Mouse (Mus musculus): Measurements from ENCODE around the gene Olfr418. TPM values are rescaled to one million over a fixed set of nuclear protein-coding genes. Genes with fewer than 3 reads are reported as not detected.

Gene Olfr418
- total RNA-seq (2023): not detected

GRCm38 (mm10) chr1:173265701-173266100 lies at the start of gene Olfr418:
Olfr418 (plus strand) TSS chr1:173266001.

GRCm38 (mm10) chr1:173227081-173227480 lies 38.7 kb upstream of the Olfr418 start, which contains the start of gene Fcer1a:
Fcer1a (minus strand) TSS chr1:173227214.

GRCm38 (mm10) chr1:173277677-173278076 lies 11.9 kb downstream of the Olfr418 start, which contains the start of gene Mptx2:
Mptx2 (minus strand) TSS chr1:173277777.

Other genes with a start within 250 kb of the Olfr418 start
- not detected for gene Olfr1408, start 128.6 kb upstream of the Olfr418 start, total RNA-seq (2023)
- gene Olfr1406, start 75.4 kb upstream of the Olfr418 start, total RNA-seq (2023): not detected
- gene Olfr218, start 68.2 kb upstream of the Olfr418 start, total RNA-seq (2023): not detected
- not detected for gene Olfr1404, start 53.6 kb upstream of the Olfr418 start, total RNA-seq (2023)
- 1 to 10 TPM; 3.0 to 6.4 TPM for gene Fcer1a, start 38.8 kb upstream of the Olfr418 start, total RNA-seq (2023)
- not detected for gene Mptx2, start 11.8 kb downstream of the Olfr418 start, total RNA-seq (2023)
- under 1 TPM; 0.35 to 0.82 TPM for gene Ackr1, start 67.7 kb downstream of the Olfr418 start, total RNA-seq (2023)
- 10 to 100 TPM; 38.9 to 53.5 TPM for gene Aim2, start 84.9 kb downstream of the Olfr418 start, total RNA-seq (2023)
- under 1 TPM; 0.36 to 0.97 TPM for gene Cadm3, start 101.7 kb downstream of the Olfr418 start, total RNA-seq (2023)
- gene Ifi206, start 225.0 kb downstream of the Olfr418 start, total RNA-seq (2023): 1 to 10 TPM; 1.2 to 1.6 TPM